Mouse (Mus musculus) midbrain, embryonic 13.5 days (tissue): ENCODE measurements around the gene Itga9. TPM values are rescaled to one million over a fixed set of nuclear protein-coding genes. Genes with fewer than 3 reads are reported as not detected.
A peak's percentile ranks its signal among the peaks of the same experiment; 100 is the strongest.

Experiments used
- ATAC-seq: fragments of 200-750 bp; cut with Nextera tagmentation; 2 replicates; pipeline ENCODE4 v1.8.0; 2017; ENCODE audit warnings: mild to moderate bottlenecking, moderate TSS enrichment, moderate library complexity
- H3K27ac ChIP-seq: fragments of 300-500 bp; sonication (generic); 2 replicates; pipeline ENCODE4 v1.5.1; 2015; ENCODE audit warnings: inconsistent platforms, mild to moderate bottlenecking, moderate library complexity
- H3K27me3 ChIP-seq: fragments of 300-500 bp; sonication (generic); 2 replicates; pipeline ENCODE4 v1.6.1; 2015; ENCODE audit warnings: mild to moderate bottlenecking, inconsistent platforms
- H3K36me3 ChIP-seq: fragments of 300-500 bp; sonication (generic); 2 replicates; pipeline ENCODE4 v1.6.1; 2015; ENCODE audit warnings: mild to moderate bottlenecking, inconsistent platforms
- H3K4me1 ChIP-seq: fragments of 300-500 bp; sonication (generic); replicated peaks from 2 replicates; pipeline ENCODE4 v1.6.1; 2015; ENCODE audit warnings: inconsistent platforms
- H3K4me2 ChIP-seq: fragments of 300-500 bp; sonication (generic); replicated peaks from 2 replicates; pipeline ENCODE4 v1.6.1; 2015; ENCODE audit warnings: moderate library complexity, mild to moderate bottlenecking, inconsistent platforms
- H3K4me3 ChIP-seq: fragments of 300-500 bp; sonication (generic); replicated peaks from 2 replicates; pipeline ENCODE4 v1.5.1; 2015; ENCODE audit warnings: mild to moderate bottlenecking, inconsistent platforms
- H3K9ac ChIP-seq: fragments of 300-500 bp; sonication (generic); replicated peaks from 2 replicates; pipeline ENCODE4 v1.6.1; 2015; ENCODE audit warnings: mild to moderate bottlenecking, inconsistent platforms
- H3K9me3 ChIP-seq: fragments of 300-500 bp; sonication (generic); 2 replicates; pipeline ENCODE4 v1.6.1; 2016; ENCODE audit warnings: mild to moderate bottlenecking, inconsistent platforms
- WGBS: fragments of 180-500 bp; shearing (Covaris S2); methylation state at CpG from one replicate; pipeline ENCODE4 v1.1.7; 2015; 5-methylcytosine and 5-hydroxymethylcytosine counted together
- polyA plus RNA-seq: library from polyadenylated mRNA; unstranded; fragments of >200 nt; fragmentation: Nextera tagmentation; extraction: Ambion mirVana; gene quantifications from 2 replicates; pipeline ENCODE4 v1.2.1, GENCODE M21; 2015

The Itga9 gene
- polyA plus RNA-seq, 1 experiment from 2014 or later: 1.4 TPM

DNA sequence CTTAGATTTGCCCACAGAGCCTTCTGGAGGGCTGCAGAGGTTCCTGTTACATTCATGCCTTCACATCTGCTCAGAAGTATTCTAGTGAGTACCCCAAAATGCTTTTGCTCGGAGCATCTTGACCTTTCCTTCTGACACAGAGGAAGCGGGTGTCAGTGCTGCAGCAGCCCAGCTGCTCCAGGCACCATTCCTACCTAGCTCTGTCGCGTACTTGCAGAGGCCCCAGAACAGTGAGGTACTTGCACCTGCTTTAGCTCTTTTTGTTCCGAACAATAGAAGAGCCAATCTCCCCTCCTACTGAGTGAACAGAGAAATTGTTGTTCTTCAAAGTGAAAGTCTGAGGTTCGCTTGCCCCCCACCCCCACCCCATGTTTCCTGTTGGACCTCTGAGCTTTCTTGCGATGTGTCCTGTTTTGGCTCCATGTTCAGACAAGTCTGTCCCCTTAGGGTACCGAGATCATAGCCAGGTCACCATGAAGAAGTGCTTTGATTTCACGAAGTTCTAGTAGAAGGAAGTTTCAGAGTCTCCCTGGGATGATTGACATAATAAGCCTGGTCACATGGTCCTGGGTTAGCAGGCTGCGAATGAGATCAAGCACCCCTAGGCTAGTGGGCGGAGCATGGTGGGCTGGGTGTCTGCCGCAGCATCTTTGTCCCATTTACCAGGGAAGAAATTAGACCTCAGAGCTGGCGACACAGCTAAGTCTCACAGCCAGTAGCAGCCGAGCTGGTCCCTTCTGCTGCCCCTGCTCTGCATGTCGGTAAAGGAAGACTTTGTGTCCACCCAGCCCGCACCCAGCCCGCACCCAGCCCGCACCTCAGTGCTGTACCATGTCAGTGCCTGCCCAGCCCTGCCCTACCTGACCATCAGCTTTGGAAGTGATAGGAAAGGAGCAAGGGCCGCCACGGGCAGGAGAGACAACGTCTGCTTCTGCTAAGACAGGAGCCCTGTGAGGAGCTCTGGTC lies 215.0 kb downstream of the Itga9 start:
- no peak overlapping the region for H3K27ac ChIP-seq
- WGBS: 47% methylated on average over 21 of the region's 21 CpGs
- peak; percentile 75 for ATAC-seq
- H3K4me3 ChIP-seq: 0 out of 2 replicates have a peak overlapping the region, but pooled peaks have one; percentile 12
- no peak overlapping the region for H3K9ac ChIP-seq
- no peaks in the 10 kb centered on the region for H3K27me3 ChIP-seq
- no peaks in the 10 kb centered on the region for H3K9me3 ChIP-seq
- H3K4me1 ChIP-seq: peaks cover 15% of the 10 kb centered on the region
- H3K4me2 ChIP-seq: peak overlapping the region; percentile 45
- no peaks in the 10 kb centered on the region for H3K36me3 ChIP-seq

DNA sequence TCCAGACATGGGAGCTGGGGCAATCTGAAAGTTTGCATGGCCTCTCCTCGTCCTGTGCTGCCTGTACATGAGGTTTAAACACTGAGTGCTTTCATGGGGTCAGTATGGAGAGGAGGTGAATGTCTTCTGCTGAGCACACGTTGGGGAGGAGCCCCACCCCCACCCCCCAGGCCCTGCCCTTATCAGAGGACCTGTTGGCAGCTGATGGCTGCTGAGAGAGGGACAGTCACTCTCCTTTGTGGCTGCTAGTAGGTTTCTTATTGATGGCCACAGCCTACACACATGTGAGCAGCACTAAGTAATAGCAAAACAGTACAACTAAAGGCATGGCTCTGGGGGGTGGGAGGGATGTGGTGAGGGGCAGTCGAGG lies 215.7 kb downstream of the Itga9 start:
- no peak overlapping the region for H3K9ac ChIP-seq
- H3K27ac ChIP-seq: no peak overlapping the region
- peak; percentile 14 for ATAC-seq
- peak overlapping the region; percentile 45 for H3K4me2 ChIP-seq
- no peaks in the 10 kb centered on the region for H3K36me3 ChIP-seq
- H3K27me3 ChIP-seq: no peaks in the 10 kb centered on the region
- no peaks in the 10 kb centered on the region for H3K9me3 ChIP-seq
- 0 out of 2 replicates have a peak overlapping the region, but pooled peaks have one; percentile 12 for H3K4me3 ChIP-seq
- 70% methylated on average over 3 of the region's 3 CpGs for WGBS
- H3K4me1 ChIP-seq: peaks cover 15% of the 10 kb centered on the region

DNA sequence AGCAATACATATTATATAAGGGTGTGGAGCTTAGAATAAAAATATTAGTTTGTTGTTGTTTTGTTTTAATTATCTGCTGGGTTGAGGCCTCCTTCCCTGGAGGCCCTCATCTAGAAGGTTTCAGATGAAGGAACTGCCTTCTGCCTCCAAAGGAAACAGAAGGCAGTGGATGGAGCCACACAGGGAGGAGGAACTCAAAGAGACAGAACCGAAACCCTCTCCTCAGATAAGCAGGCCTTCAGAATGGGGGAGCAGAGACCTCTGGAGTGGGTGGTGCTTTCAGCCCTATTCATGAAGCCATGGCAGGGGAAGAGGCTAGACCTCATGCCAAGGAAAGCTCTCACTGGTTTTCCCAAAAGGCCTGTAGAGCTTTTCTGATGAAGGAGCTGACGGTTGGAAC lies 216.1 kb downstream of the Itga9 start:
- 84% methylated on average over 2 of the region's 2 CpGs for WGBS
- H3K4me1 ChIP-seq: peaks cover 15% of the 10 kb centered on the region
- H3K9ac ChIP-seq: no peak overlapping the region
- H3K27ac ChIP-seq: no peak overlapping the region
- no peak overlapping the region for H3K4me2 ChIP-seq
- no peaks in the 10 kb centered on the region for H3K27me3 ChIP-seq
- no peak for ATAC-seq
- H3K36me3 ChIP-seq: no peaks in the 10 kb centered on the region
- H3K9me3 ChIP-seq: no peaks in the 10 kb centered on the region
- H3K4me3 ChIP-seq: no peak overlapping the region

DNA sequence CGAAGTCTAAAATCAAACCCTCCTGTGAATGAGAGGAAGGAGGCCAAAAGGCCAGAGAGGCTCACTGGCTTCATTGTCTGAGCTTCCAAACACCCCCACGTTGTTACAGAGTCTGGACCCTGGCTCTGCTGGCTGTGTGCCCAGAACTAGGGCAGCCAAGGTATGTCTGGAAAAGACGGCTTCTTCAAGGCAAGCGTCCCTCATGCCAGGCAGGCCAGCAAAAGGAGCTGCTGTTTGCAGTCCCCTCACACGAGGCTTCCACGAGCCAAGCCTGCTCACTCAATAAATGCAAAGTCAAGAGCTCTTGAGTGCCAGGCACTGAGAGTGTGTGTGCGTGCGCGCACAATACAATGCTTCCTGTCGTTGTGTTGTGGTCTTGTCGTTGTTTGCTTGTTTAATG lies 224.6 kb downstream of the Itga9 start:
- Histone ChIP-seq H3K9ac (no peak overlapping the region), H3K4me2 (no peak overlapping the region), H3K4me1 (0 out of 2 replicates have a peak, but pooled peaks cover 5% of the 10 kb centered on the region), H3K4me3 (no peak overlapping the region), H3K27me3 (no peaks in the 10 kb centered on the region), H3K36me3 (no peaks in the 10 kb centered on the region), H3K27ac (no peak overlapping the region), H3K9me3 (no peaks in the 10 kb centered on the region)
- 0 out of 2 replicates have a peak, but pooled peaks have one; percentile 48 for ATAC-seq
- 73% methylated on average over 11 of the region's 11 CpGs for whole genome bisulfite sequencing

DNA sequence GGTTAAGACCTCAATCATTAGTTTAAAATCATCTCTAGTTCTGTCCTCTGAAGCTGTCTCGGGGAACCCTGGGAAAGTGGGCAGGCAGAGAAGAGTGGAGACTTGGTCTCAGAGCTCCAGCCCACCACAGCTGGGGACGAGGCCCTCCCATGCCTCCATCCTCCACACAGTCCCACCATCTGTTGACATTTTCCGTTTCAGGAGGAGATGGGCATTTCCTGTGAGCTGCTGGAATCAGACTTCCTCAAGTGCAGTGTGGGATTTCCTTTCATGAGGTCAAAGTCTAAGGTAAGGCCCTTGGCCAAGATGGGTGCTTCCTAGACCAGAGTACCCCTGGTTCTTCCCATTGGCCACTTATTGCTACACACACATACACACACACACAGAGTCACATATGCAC lies 226.0 kb downstream of the Itga9 start:
- no peak overlapping the region for H3K9ac ChIP-seq
- 0 out of 2 replicates have a peak, but pooled peaks cover 5% of the 10 kb centered on the region for H3K4me1 ChIP-seq
- no peak overlapping the region for H3K27ac ChIP-seq
- H3K4me2 ChIP-seq: no peak overlapping the region
- ATAC-seq: no peak
- H3K4me3 ChIP-seq: no peak overlapping the region
- H3K9me3 ChIP-seq: no peaks in the 10 kb centered on the region
- no peaks in the 10 kb centered on the region for H3K27me3 ChIP-seq
- 93% methylated on average over 3 of the region's 3 CpGs for WGBS
- H3K36me3 ChIP-seq: no peaks in the 10 kb centered on the region

DNA sequence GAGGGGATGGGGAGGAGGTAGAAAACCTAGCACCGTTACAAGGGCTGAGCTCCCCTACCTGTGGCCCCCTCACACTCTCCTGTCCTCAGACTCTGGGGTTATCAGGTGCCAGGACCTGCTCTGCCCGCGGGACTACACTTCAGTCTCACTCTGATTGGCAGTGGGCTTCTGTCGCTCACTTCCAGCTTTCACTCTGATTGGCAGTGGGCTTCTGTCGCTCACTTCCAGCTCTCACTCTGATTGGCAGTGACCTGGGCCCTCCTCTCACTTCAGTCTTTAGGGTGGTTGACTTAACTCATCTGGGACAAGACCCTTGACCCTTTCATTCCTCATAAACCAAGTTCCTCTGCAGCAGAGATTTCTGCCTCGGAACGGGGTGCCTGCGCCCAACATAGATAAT lies 226.9 kb downstream of the Itga9 start:
- 0 out of 2 replicates have a peak, but pooled peaks cover 5% of the 10 kb centered on the region for H3K4me1 ChIP-seq
- WGBS: 80% methylated on average over 8 of the region's 8 CpGs
- no peak overlapping the region for H3K27ac ChIP-seq
- no peak overlapping the region for H3K9ac ChIP-seq
- H3K36me3 ChIP-seq: no peaks in the 10 kb centered on the region
- H3K4me3 ChIP-seq: no peak overlapping the region
- ATAC-seq: no peak
- no peaks in the 10 kb centered on the region for H3K9me3 ChIP-seq
- no peak overlapping the region for H3K4me2 ChIP-seq
- H3K27me3 ChIP-seq: no peaks in the 10 kb centered on the region

DNA sequence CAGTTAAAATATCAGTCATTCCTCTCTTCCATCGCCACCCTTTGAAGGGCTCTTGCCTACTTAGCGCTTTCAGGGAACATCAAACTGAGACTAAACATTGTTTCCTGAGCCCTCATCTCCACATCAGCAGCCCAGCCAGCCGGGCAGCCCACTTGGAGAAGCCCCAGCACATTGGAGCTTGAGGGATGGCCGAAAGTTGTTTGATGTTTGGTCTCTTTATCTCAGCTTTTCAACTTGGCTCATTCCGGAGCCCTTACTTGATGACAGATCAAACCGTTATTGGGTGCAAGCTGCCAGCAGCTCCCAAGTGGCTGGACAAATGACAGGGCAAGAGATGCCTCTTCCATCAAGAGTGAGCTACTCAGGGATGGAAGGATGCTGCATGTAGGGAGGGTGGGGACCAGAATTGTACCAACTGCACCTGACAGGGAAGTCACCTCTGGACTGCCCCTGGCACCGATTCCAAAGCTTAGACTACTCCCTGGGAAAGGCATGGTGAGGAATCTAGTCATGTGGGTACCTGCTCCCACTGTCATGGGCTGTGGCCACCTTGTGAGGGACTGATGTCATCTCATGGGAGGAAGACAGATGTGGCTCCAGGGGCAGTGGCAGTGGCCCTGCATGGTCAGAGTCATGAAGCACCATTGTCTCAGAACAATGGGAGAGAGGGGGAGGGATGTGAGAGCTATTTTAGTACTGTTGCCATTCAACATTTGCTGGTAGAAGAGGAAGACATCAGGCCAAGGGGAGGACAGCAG lies 232.6 kb downstream of the Itga9 start:
- Histone ChIP-seq H3K4me3 (no peak overlapping the region), H3K4me2 (no peak overlapping the region), H3K36me3 (no peaks in the 10 kb centered on the region), H3K4me1 (no peaks in the 10 kb centered on the region), H3K9ac (no peak overlapping the region), H3K27ac (no peak overlapping the region), H3K9me3 (0 out of 2 replicates have a peak, but pooled peaks cover 6% of the 10 kb centered on the region), H3K27me3 (no peaks in the 10 kb centered on the region)
- ATAC-seq: no peak
- WGBS: 87% methylated on average over 7 of the region's 7 CpGs

DNA sequence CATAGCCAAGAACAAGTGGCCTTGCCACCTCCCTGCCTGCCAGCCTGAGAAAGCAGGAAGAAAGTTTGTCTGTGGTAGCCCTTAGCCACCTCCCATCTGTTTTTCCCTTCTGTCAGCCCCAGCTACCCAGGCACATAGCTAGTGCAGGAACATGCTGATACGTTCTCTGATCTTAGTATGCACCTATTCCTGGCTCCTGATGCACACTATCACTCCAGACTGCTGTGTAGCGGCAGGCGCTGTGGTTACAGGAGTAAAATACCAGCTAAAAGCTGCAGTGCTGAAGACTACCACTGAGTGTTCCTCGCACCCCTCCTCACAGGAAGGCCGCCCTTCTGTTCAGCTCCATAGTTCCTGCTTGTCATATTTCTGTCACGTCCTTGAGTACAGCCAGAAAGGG lies 234.8 kb downstream of the Itga9 start:
- WGBS: 89% methylated on average over 6 of the region's 6 CpGs
- Histone ChIP-seq H3K4me2 (no peak overlapping the region), H3K4me3 (no peak overlapping the region), H3K4me1 (no peaks in the 10 kb centered on the region), H3K9me3 (0 out of 2 replicates have a peak, but pooled peaks cover 6% of the 10 kb centered on the region), H3K9ac (no peak overlapping the region), H3K36me3 (no peaks in the 10 kb centered on the region), H3K27ac (no peak overlapping the region), H3K27me3 (no peaks in the 10 kb centered on the region)
- ATAC-seq: no peak

DNA sequence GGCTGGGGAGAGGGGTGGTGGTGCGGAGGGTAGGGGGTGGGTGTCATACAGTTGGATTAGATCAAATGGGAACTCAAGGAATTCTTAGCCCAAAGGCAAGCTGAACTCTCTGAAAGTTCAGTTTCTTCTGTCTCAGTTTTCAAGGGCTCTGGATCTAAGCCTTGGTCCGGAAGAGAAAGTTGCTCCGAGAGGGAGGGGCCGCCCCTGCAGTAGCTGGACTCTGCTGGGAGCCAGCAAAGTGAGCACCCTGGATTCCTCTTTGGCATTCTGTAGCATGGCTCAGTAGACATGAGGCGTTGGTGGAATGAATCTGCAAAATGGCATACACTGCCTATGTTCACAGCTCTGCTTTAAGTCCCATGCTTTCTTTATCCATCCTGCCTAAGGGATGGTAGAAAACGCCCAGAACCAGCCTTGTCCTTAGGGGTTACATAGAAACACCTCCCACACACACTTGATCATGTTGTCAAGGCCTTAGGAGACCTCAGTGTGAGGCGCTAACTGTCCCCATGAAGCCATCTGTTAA lies 235.5 kb downstream of the Itga9 start:
- Histone ChIP-seq H3K36me3 (no peaks in the 10 kb centered on the region), H3K9ac (no peak overlapping the region), H3K27me3 (no peaks in the 10 kb centered on the region), H3K9me3 (0 out of 2 replicates have a peak, but pooled peaks cover 6% of the 10 kb centered on the region), H3K4me2 (no peak overlapping the region), H3K27ac (no peak overlapping the region), H3K4me3 (no peak overlapping the region), H3K4me1 (no peaks in the 10 kb centered on the region)
- WGBS: 83% methylated on average over 7 of the region's 7 CpGs
- ATAC-seq: no peak

DNA sequence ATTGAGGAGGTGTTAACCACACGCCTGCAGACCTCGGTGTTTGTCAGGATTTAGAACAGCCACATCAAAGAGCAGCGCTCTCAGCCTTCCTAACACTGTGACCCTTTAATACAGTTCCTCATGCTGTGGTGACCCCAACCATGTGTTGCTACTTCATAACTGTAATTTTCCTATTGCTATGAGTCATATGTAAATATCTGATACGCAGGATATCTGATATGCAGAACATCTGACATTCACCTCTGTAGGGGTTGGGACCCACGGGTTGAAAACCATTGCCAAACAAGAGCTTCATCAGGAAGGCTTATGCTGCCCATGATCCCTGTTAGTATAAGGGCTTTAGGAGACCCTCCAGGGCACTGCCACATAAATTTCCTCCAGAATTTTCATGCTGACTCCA lies 237.2 kb downstream of the Itga9 start:
- Histone ChIP-seq H3K9ac (no peak overlapping the region), H3K27me3 (no peaks in the 10 kb centered on the region), H3K27ac (no peak overlapping the region), H3K9me3 (0 out of 2 replicates have a peak, but pooled peaks cover 6% of the 10 kb centered on the region), H3K36me3 (no peaks in the 10 kb centered on the region), H3K4me1 (no peaks in the 10 kb centered on the region), H3K4me2 (no peak overlapping the region), H3K4me3 (no peak overlapping the region)
- ATAC-seq: no peak
- WGBS: 82% methylated on average over 5 of the region's 5 CpGs

DNA sequence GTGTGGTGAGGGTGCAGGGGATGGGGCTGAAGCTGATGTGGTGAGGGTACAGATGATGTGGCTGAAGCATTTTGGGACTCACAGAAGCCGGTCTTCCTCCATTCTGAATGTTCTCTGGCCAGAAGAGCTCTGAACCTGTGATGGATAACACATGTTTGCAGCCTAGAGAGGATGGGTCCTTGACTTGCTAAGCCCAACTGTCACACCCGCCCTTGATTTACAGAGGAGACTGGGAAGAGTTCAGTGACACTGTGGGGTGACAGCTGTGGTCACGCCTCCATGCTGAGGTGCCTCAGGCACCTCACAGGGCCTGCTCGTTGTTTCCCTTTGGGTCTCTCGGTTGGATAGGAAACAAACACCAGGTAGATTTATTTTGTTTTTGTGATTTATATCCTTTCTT lies 238.5 kb downstream of the Itga9 start:
- Histone ChIP-seq H3K27me3 (no peaks in the 10 kb centered on the region), H3K4me3 (no peak overlapping the region), H3K36me3 (no peaks in the 10 kb centered on the region), H3K4me2 (no peak overlapping the region), H3K27ac (no peak overlapping the region), H3K4me1 (no peaks in the 10 kb centered on the region), H3K9me3 (no peaks in the 10 kb centered on the region), H3K9ac (no peak overlapping the region)
- ATAC-seq: no peak
- 82% methylated on average over 5 of the region's 5 CpGs for WGBS

DNA sequence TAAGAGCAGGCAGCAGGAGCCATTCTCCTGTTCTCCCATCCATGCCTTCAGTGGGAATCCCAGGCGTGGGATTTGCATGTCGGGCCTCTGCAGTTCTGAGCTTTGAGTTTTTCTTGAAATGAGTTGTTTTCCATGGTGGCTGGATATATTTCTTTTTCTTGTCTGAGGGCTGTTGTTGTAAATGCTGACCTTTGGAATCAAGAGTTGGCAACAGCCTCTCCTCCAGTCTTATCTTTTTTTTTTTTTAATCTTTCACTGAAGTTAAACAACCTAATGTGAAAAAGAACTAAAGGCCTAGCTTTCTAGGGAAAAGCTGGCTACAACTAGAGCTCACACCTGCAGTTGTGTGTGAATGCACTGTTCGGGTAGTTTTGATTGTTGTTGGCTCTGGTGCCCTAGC lies 240.3 kb downstream of the Itga9 start:
- WGBS: 85% methylated on average over 3 of the region's 3 CpGs
- Histone ChIP-seq H3K36me3 (no peaks in the 10 kb centered on the region), H3K27ac (no peak overlapping the region)

More for the DNA sequence above, 240.3 kb downstream of the Itga9 start:
- Histone ChIP-seq H3K4me2 (no peak overlapping the region), H3K9me3 (no peaks in the 10 kb centered on the region), H3K4me3 (no peak overlapping the region), H3K4me1 (no peaks in the 10 kb centered on the region), H3K9ac (no peak overlapping the region), H3K27me3 (no peaks in the 10 kb centered on the region)
- ATAC-seq: no peak
